Mouse (Mus musculus) adipocyte (in vitro differentiated cells): ENCODE results near the gene Rtp3.

ENCODE experiments used
- DNase-seq: peaks from one replicate; pipeline ENCODE4 v3.0.0-alpha.2; 2016; ENCODE audit warnings: low spot score

The Rtp3 gene

DNA sequence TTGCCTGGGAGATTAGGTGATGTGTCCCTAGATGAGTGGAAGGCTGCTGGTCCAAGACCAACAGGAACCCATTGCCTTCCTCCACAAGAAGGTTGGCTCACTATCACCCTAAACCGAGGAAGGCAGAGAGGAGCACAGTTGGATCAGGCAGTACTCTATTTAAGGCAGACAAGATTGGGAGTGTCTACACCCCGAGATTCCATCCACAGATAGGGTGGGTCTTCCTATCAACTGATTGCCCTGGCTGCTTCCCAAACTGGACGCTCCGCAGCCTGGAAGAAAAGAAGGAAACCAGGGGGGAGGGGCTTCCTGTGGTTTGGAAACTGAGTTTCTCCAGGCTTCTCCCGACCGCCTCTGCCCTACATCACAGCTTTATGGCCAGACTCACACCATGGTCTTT lies at the start of gene Rtp3:
Gene Rtp3, minus strand, starts transcription at position 380 of the 400 bp plus-strand sequence.
- no peak for DNase-seq

DNA sequence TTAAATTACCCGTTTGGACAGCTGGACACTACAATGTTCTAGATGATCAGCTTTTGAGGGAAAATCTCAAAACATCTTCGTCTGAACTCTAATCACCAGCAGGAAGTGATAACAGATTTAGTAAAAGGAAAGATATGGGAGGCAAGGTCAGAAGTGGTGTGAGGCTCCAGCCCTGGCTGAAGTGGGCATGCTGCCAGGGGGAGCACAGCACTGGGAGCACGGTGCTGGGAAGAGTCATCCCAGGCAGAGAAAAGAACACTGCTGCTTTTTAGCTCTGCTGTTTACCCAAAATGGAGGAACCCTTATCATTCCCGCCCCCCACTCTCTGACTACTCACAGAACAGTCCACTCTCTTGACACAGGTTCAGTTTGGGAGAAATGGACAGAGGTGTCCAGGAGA lies 49.6 kb upstream of the Rtp3 start:
- no peak for DNase-seq

DNA sequence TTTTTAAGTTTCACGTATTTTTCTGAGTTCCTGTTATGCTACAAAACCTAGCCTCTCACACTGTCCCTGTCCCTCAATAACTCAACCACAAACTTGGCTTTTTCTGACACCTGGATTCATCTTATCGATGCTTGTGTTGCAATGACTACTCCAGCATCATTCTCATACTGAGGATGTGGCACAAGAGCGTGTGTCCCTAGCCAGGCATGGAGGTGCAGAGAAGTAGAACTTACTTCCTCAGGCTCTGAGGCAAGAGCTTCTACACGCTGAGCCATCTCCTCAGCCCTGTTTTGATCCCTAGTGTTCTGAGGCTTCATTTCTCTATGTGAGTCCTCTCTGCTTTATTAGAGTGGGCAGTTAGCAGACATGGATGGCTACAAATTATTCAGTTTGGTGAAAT lies 43.3 kb upstream of the Rtp3 start:
- no peak for DNase-seq

DNA sequence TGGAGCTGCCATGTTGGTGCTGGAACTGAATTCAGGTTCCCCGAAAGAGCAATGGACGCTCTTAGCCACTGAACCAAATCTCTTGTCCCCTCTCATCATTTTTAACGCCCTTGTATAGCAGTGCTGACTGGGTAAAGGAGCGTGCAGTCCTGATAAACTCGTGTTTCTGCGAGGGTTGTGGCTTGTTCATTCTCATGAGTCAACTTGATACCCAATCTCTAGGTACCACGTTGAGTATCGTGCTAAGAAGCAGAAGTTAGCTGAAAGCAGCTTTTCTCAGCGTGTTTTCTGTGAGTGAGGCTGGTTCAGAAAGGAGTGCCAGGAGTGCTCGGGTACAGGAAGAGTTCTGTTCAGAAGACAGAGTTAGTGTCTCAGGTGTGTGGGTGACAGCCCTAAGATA lies 36.4 kb upstream of the Rtp3 start:
- no peak for DNase-seq

DNA sequence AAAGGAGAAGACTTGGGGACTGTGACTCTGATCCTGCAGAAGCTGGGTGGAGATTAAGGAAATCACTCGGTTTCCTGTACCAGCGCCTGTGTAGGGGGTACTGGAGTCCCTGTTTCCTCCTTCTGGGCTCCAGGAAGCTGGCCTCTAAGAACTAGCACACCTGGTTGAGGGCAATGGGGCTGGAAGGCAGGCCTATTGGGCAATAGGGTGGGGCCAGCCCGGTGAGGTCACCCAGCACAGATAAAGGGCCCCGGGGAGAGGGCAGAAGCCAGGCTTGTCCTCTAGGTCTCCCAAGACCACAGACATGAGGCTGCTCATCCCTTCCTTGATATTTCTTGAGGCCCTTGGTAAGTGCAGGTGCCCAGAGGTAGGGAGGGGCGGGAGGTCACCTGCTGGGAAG lies 28.6 kb upstream of the Rtp3 start, which contains the start of gene Ltf:
Gene Ltf, plus strand, starts transcription at position 250 of the 400 bp plus-strand sequence.
- DNase-seq, result no peak

DNA sequence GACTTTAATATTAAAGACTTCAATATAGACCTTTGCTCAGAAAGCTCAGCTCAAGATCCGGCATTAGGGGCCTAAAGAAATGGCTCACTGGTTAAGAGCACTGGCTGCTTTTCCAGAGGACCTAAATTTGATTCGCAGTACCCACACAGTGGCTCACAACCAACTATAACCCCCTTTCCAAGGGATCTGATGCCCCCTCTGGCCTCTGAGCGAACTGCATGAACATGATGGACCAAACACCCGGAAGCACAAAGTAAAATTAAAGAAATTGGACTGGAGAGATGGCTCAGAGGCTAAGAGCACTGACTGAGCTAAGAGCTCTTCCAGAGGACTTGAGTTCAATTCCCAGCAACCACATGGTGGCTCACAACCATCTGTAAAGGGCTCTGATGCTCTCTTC lies 25.3 kb upstream of the Rtp3 start:
- no peak for DNase-seq

DNA sequence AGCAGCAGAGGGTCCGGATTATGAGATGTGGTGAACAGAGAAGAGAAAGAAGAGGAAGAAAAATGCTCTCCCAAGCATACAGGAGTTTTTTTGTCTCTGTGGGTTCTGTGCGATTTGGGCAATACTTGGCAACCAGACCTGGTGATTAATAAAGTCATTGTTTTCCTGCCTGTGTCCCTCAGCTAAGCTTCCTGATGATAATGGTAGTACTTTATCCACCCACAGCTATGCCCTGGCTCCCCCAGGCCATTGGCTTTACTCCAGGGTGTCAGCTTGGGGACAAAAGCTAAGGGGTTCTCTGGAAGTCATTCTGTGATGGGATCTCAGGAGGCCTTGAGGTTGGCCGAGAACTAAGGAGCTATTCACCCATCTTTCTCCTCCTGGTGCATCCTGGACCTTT lies 21.7 kb upstream of the Rtp3 start:
- DNase-seq, result no peak

DNA sequence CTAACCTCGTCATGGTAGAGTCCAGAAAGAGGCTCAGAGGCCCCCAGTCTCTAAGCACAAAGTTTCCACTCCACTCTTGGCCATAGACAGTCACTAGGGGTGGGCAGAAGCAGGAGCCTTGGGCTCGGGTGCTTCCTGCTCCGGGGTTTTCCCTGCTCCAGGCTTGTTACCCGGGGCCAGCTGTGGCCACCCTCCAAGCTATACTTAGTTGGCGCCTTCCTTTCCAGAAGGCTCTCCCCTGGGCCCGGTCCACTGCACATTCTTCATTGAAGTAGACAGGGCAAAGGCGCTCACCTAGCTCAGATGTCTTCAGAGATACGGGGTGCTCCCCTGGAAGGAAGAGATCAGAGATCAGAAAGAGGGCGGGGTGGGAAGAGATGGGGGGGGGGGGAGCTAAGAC lies 21.2 kb upstream of the Rtp3 start:
- DNase-seq, result no peak

DNA sequence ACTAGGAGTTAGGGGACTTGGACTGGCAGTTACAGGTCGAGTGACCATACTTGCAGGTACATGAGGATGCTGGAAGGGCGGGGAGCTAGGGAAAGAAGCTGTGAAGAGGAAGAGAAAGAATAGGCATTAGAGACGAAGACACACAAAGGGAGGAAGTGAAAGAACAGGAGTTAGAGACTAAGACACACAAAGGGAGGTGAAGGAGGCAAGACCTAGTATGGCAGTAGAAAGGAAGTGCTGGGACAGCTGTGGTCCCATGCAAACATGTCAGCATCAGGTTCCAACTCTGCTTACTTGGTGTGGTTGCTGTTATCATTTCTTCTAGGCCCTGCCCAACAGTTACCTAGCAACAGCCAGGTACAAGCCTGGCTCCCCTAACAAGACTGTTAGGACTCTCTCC lies 19.4 kb upstream of the Rtp3 start:
- no peak for DNase-seq

DNA sequence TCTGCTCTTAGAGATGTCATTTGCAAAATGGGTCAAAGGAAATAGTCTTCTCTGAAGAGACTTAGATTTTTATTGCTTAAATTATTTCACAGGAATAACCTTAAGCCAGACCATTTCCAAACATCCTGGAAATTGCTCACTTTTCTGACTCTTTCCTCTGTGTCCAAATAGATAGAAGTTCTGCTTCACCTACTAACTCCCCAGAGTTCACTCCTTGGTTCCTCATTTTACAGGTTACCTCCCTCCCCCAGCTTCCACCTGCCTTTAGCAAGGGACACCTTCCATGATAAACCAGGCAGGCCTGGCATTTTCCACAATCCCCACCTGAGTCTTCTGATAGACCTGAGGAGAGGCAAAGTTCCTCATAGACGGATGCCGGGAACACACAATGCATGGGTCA lies 16.2 kb upstream of the Rtp3 start:
- no peak for DNase-seq

DNA sequence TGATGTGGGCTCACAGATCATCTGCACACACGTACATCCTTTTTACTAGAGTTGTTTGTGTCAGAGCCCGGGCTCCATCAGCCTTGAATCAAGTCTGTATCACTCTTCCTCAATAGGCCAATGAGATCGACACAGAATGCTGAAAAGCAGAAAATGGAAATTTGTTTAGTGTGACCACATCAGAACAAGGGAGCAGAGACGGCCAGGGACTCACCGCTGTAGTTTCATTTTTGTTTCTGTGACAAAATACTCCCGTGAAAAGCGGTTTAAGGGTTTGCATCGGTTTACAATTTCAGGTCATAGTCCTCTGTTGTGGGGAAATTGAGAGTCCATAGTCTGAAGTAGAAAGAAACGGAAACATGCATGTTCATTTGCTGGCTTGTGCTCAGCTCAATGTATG lies 12.9 kb upstream of the Rtp3 start:
- DNase-seq, result no peak

DNA sequence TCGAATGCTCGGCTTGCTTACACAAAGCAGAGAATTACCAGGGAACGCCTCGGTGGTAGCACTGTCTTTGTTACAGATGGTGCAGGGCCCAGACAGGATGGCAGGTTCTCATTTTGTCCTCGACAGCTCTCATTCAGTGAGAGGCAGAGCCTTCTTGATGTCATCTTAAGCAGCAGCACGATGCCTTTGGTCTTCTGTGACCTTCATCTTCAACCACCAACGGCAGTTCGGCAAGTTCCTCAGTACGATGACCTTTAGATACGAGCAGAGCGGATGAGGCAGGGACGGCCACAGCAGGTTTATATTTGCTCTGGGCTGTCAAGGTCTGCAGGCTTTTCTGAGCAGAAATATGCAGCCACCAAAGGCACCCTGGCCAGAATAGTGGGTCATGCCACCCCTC lies 11.2 kb upstream of the Rtp3 start:
- no peak for DNase-seq

DNA sequence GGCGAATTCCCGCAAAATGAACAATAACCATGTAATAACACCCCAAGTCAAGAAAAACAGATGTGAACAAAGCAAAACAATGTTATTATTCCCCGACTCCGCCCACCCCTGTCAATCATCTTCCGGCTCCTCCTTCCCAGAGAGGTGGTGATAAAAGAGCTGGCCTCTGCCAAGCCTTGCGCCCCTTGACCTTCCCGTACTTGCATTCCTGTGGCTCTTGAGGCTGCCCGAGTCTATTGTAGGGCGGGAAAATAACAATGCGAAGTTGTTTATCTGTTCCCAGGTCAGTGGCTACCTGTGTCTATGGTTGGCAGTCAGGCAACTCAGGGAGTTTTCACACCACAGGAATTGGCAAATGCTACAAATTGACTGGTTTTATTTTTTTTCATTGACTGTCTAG lies 9.5 kb upstream of the Rtp3 start:
- DNase-seq, result peak; percentile 17

DNA sequence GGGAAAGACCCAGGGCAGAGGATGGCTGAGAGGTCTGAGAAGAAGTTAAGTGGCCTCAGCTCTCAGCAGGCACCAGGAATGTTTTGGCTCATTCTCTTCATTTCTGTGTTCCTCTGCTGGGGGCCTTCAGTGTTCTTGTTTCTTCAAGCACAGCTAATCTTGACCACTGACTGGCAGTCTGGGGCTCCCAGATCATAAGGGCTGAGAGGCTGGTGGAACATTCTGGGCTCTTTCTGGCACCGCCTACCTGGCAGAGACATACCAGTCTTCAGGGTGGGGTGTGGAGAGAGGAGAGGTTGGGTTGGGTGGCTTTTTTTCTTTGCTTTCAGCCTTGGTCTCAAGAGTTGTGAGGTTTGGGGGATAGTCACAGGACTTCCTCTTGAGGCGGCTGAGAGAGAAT lies 8.7 kb upstream of the Rtp3 start:
- DNase-seq, result no peak

DNA sequence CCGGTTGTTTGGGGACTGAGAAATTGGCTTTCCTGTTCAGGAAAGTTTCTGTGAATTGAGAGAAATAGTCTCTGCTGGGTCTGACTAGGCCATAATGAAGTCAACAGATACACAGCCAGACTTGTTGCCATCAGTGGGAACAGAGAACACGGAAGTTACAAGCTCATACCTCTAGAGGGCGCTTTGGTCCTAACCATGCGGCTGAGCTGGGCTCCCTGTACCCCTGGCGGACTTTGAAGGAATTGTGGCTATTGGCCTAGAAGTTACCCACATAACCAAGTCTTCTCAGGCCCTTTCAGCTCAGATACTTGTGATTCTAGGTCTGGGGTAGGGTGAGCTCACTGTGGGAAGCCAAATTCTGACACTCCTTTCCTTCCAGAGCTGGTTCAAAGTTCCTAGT lies 6.9 kb upstream of the Rtp3 start:
- DNase-seq, result peak; percentile 71

DNA sequence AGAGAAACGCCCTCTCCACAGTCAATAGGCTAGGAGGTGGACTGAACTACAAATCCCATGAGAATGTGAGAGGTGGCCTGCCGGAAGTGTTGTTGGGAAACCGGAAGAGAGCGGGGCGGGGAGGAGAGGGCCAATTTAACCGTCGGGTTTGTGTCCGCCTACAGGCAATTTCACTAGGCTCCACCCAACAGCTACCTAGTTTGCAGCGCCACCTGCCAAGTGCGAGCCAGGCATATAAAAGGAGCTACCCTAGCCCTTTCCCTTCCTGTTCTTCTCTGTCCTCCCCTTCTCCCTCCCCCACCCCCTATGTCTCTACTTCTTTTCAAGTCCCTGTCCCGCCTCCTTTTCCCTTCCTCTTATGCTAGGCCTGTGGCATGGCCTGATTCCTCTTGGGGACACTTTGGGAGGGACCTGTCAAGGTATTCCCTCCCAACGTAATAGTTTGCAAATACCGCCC lies 4.4 kb upstream of the Rtp3 start:
- DNase-seq, result peak; percentile 79

DNA sequence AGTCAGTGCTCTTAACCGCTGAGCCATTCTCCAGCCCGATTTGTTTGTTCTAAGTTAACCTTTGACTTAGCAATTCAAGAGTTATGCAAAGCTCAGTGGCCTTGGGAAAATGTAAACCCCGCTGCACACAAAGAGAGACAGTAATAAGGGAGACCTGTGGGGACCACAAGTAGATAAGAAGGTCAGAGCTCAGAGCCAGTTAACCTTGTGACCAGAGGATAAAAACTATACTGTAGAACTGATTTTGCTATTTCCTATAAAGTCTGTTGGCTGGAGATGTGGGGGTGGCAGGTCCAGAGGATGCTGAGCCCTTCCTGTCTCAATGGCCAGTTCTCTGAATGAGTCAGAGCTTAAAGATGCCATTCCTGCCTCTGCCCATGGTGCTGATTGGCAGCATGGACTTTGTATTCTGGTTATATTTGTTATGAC lies 2.9 kb upstream of the Rtp3 start:
- DNase-seq, result peak; percentile 21

DNA sequence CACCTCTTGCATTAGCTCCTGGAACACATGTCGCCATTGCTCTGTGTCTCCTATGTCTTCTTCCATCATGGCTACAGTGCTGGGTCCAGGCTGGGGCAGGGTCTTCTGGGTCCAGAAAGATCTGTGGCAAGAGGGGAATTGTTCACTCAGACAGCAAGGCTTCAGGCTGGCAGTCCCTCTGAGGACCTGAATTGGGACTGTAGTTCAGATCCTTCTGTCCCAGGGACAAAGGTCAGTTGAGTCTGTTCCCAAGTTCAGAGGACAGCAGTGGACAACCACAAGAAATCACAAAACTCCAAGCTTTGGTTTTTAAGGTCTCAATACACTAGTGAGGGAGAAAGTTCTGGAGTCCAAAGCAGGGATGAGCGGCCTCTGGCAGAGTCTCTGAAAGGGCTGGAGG lies 840 bp downstream of the Rtp3 start:
- DNase-seq, result no peak

DNA sequence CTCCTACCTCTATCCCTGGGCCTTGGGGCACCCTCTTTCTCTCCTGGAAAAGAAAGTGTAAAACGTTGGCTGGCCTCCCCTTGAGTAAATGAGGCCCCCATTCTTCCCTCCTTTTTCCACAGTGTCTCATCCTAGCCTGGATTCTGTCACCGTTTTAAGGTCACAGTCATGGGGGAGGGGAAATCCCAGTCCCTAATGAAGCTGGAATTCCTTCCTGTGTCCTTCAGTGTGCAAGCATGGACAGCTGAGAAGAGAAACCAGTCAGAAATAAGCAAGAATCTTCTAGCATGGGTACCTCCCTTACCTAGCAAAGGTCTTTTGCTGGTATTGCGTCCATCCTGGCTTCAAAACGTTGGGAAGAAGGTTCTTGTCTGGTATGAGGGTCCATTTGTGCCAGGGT lies 1.2 kb downstream of the Rtp3 start:
- DNase-seq, result no peak

DNA sequence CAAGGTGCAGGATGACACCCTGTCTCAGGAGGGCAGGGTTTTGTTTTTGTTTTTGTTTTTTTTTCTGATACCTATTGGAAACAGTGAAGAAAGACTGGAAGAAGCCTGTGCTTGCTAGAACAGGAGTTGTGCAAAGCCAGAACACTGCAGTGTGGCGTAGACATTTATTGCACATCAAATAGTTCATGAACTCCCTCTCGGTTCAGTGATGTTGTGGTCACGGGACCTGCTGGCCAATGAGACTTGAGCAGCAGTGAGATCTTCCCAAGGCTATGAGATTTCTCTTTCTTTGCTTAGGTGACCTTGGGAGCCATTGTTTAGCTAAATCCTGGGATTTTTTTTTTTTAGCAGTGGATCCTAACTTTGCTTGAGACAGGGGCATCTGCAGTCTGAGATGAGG lies 2.3 kb downstream of the Rtp3 start:
- DNase-seq, result no peak

DNA sequence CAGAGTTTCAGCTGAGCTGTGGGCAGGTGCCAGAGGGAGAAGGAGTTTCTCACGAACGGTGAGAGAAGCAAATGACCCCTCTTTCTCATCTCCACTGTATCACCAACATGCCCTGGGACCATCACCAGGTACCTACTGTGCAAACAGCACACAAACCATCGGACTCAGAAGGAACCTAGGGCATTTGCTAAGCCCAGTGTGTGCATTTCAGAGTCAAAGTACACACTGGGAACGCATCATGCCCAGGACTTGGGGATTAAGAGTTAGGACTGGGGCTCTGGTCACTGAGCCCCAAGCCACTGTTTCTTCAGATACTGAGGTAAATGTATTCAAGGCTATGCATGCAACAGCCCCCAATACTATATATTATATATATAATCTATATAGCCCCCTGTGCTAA lies 3.1 kb downstream of the Rtp3 start:
- no peak for DNase-seq

DNA sequence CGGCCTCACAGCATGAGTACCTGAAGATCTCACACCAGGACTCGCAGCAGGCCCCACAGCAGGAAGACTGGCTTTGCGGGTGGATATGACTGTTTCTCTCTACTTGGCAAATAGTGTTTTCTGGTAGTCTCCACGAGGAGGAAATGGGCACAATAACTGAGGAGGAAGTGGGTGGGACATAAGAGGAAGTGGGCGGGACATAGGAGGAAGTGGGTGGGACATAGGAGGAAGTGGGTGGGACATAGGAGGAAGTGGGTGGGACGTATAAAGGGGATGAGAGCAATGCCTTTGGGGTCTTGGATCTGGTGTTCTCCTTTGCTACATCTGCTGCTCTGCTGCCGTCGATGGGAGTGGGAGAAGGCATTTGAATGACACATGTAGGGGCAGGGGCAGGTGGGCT lies 4.4 kb downstream of the Rtp3 start:
- no peak for DNase-seq

DNA sequence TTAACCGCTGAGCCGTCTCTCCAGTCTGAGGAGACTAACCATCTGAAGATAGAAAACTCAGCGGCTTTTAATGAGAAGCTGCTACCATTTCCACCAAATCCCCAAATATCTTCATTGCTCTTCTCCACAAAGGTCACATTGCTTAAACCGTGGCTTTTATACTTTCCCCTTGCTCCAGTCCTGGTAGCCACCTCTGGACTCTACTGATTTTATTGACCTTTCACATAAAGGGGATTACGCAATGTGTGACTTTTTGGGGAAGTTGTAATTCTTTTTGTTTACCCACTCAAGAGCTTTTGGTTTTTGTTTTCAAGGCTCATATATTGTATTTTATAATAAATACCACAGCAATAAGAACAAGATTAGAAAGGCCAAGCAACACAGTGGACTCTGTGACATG lies 4.8 kb downstream of the Rtp3 start:
- DNase-seq, result no peak

DNA sequence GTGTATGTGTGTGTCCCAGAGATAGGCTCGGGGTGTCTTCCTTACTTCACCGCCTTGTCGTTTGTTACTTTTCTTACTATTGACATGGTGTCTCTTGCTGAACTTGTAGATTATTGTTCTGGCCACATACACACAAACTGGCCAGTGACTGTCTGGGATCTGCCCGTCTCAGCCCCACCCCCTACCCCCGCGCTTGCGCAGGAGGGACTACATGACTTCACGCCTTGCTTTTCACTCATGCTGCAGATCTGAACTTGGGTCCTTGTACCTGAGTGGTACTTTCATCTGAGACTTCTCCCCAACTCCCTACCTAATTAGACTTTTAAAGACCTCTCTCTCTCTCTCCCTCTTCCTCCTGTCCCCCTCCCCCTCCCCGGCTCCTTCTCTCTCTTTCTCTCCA lies 6.3 kb downstream of the Rtp3 start:
- DNase-seq, result no peak

DNA sequence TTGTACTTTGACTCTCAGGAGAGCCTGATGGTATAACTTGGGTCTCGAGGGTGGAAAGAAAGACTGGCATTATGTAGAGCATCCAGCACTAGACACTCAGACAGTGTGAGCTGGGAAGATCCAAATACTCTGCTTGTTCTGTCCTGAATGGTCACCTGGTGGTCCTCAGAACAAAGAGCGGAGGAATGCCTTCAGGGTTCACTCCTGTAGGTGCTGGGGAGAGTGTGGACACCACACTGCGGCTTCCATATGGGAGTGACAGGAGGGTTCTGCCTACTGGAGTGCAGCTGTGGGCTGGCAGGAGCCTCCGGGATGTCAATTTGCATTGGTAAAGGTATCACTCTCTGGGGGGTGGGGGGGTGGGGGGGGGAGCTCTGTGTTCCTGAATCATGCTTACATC lies 8.0 kb downstream of the Rtp3 start:
- no peak for DNase-seq
